Mouse (Mus musculus) cortical plate, adult 2 months (tissue): ENCODE results near the gene Oas1g.

Experiments
- CTCF ChIP-seq: fragments of 200-500 bp; IDR thresholded peaks from 2 replicates; pipeline ENCODE4 v1.5.1; 2011; ENCODE audit warnings: mild to moderate bottlenecking, control low read depth, low read length; ENCODE audit not compliant: insufficient read depth; ENCODE audit errors: extremely low read depth
- POLR2A ChIP-seq: fragments of 200-500 bp; IDR thresholded peaks from 2 replicates; pipeline ENCODE4 v1.6.1; 2011; ENCODE audit warnings: mild to moderate bottlenecking, low read length, control low read depth; ENCODE audit not compliant: insufficient read depth; ENCODE audit errors: extremely low read depth

DNA sequence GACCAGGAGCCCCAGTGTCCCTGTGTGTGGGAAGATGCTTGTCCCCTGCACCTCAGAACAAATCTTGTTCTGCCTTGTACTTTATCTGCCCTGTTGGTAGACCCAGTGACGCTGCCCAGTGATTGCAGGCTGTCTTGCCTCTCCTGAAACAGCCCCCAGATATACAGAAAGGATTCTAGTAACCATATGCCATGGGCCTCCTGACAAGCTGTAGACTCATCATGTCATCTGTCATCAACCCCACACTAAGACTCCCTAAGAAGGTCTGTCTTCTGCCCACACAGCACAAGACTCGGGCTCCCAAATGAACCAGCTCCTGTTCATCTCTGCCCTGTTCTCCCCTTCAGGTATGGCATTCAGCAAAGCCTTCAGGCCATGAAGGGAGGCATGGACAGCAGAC is 28.2 kb downstream of the Oas1g start:
- TF ChIP-seq CTCF, result no peak
- no peak for TF ChIP-seq POLR2A
